Mouse (Mus musculus): Measurements from ENCODE around the gene Golga2. TPM values are rescaled to one million over a fixed set of nuclear protein-coding genes. Genes with fewer than 3 reads are reported as not detected.
A peak's percentile ranks its signal among the peaks of the same experiment; 100 is the strongest.
"Not testable (repeated sequence)": the region's sequence is repeated elsewhere in the genome, so short reads cannot be mapped to it uniquely, and the experiment has no call there.

Gene Golga2
- polyA plus RNA-seq, 1 experiment = 36.3 TPM

- Histone ChIP-seq H3K79me3 (ENCODE audit: low read depth) (peaks cover 45% of the 10 kb centered on the region), H3K36me3 (ENCODE audit: control insufficient read depth, insufficient read depth) (peaks cover 28% of the 10 kb centered on the region), H3ac (ENCODE audit: control insufficient read depth, insufficient read length, low read depth) (no peak overlapping the region), H3K27me3 (ENCODE audit: control insufficient read depth, insufficient read depth, insufficient read length) (no peaks in the 10 kb centered on the region), H3K79me2 (ENCODE audit: control insufficient read depth, insufficient read depth) (peaks cover 71% of the 10 kb centered on the region), H3K4me3 (ENCODE audit: insufficient read depth, poor library complexity, severe bottlenecking) (peak overlapping the region; percentile 91)
- peak; percentile 9 for TF ChIP-seq CTCF (IDR thresholded peaks at IDR 0.05; ENCODE audit: control insufficient read depth, insufficient read depth, insufficient read length)
- TF ChIP-seq MYOG (IDR thresholded peaks at IDR 0.05; ENCODE audit: control insufficient read depth, extremely low read depth, insufficient read length) = no peak
Observed at GRCm38 (mm10) chr2:32289578-32289977, 2.4 kb downstream of the Golga2 start.

- TF ChIP-seq MAX (IDR thresholded peaks at IDR 0.05) = no peak
- no peak for TF ChIP-seq CEBPB (IDR thresholded peaks at IDR 0.05; ENCODE audit: low read depth)
- TF ChIP-seq CTCF (IDR thresholded peaks at IDR 0.05; ENCODE audit: control insufficient read depth, insufficient read depth, insufficient read length) = no peak
- no peak for TF ChIP-seq MYOG (IDR thresholded peaks at IDR 0.05; ENCODE audit: control insufficient read depth, extremely low read depth, insufficient read length)
- no peak for TF ChIP-seq USF1 (IDR thresholded peaks at IDR 0.05; ENCODE audit: low read depth)
- no peak for TF ChIP-seq FOSL1 (IDR thresholded peaks at IDR 0.05; ENCODE audit: insufficient read depth, low read length, poor library complexity, severe bottlenecking)
- no peak for TF ChIP-seq MYOD1 (IDR thresholded peaks at IDR 0.05; ENCODE audit: control insufficient read depth, insufficient read length, low read depth)
- H3K36me3 ChIP-seq (ENCODE audit: control insufficient read depth, insufficient read depth) = peaks cover 30% of the 10 kb centered on the region
Observed at GRCm38 (mm10) chr2:32294348-32294747, 7.2 kb downstream of the Golga2 start.

DNA sequence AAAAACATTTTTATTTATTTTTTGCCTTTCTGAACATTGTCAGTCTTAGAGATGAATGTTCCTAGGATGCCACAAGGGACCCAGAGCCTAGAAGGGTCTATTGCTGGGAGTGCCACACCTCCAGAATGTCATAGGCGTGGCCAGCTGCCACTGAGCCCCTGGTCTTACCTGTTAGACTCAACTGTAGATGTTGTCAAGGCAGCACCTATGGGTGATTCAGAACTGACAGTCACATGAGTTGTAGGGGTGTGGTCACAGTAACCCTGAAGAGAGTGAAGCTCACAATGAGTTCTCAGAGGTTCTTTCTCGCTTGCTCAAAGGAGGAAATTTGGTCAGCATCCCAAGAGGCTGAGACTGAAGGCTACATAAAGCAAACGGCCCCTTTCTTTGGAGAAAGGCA, 8.1 kb downstream of the Golga2 start:
- H3K79me3 ChIP-seq (ENCODE audit: low read depth) = peaks cover 9% of the 10 kb centered on the region
- H3K36me3 ChIP-seq (ENCODE audit: control insufficient read depth, insufficient read depth) = peaks cover 36% of the 10 kb centered on the region
- no peaks in the 10 kb centered on the region for H3K27me3 ChIP-seq (ENCODE audit: control insufficient read depth, insufficient read depth, insufficient read length)
- peaks cover 17% of the 10 kb centered on the region for H3K79me2 ChIP-seq (ENCODE audit: control insufficient read depth, insufficient read depth)
- no peak overlapping the region for H3K4me3 ChIP-seq (ENCODE audit: insufficient read depth, poor library complexity, severe bottlenecking)
- H3ac ChIP-seq (ENCODE audit: control insufficient read depth, insufficient read length, low read depth) = no peak overlapping the region
- TF ChIP-seq MAX (IDR thresholded peaks at IDR 0.05) (no peak), FOSL1 (IDR thresholded peaks at IDR 0.05; ENCODE audit: insufficient read depth, low read length, poor library complexity, severe bottlenecking) (no peak), MYOD1 (IDR thresholded peaks at IDR 0.05; ENCODE audit: control insufficient read depth, insufficient read length, low read depth) (no peak), CTCF (IDR thresholded peaks at IDR 0.05; ENCODE audit: control insufficient read depth, insufficient read depth, insufficient read length) (no peak), MYOG (IDR thresholded peaks at IDR 0.05; ENCODE audit: control insufficient read depth, extremely low read depth, insufficient read length) (no peak), USF1 (IDR thresholded peaks at IDR 0.05; ENCODE audit: low read depth) (no peak), CEBPB (IDR thresholded peaks at IDR 0.05; ENCODE audit: low read depth) (no peak)

More at GRCm38 (mm10) chr2:32294348-32294747, 7.2 kb downstream of the Golga2 start:
- Histone ChIP-seq H3K79me2 (ENCODE audit: control insufficient read depth, insufficient read depth) (peaks cover 27% of the 10 kb centered on the region), H3K27me3 (ENCODE audit: control insufficient read depth, insufficient read depth, insufficient read length) (no peaks in the 10 kb centered on the region), H3K79me3 (ENCODE audit: low read depth) (peaks cover 15% of the 10 kb centered on the region), H3K4me3 (ENCODE audit: insufficient read depth, poor library complexity, severe bottlenecking) (no peak overlapping the region), H3ac (ENCODE audit: control insufficient read depth, insufficient read length, low read depth) (no peak overlapping the region)

- H3K27me3 ChIP-seq (ENCODE audit: control insufficient read depth, insufficient read depth, insufficient read length); H3ac ChIP-seq (ENCODE audit: control insufficient read depth, insufficient read length, low read depth); H3K4me3 ChIP-seq (ENCODE audit: insufficient read depth, poor library complexity, severe bottlenecking); H3K79me3 ChIP-seq (ENCODE audit: low read depth): not testable (repeated sequence)
- Histone ChIP-seq H3K36me3 (ENCODE audit: control insufficient read depth, insufficient read depth) (peaks cover 36% of the 10 kb centered on the region), H3K79me2 (ENCODE audit: control insufficient read depth, insufficient read depth) (peaks cover 12% of the 10 kb centered on the region)
Observed at GRCm38 (mm10) chr2:32295842-32296241, 8.7 kb downstream of the Golga2 start.

- Histone ChIP-seq H3K27me3 (ENCODE audit: control insufficient read depth, insufficient read depth, insufficient read length) (no peaks in the 10 kb centered on the region), H3ac (ENCODE audit: control insufficient read depth, insufficient read length, low read depth) (no peak overlapping the region), H3K4me3 (ENCODE audit: insufficient read depth, poor library complexity, severe bottlenecking) (no peak overlapping the region), H3K79me3 (ENCODE audit: low read depth) (no peaks in the 10 kb centered on the region), H3K79me2 (ENCODE audit: control insufficient read depth, insufficient read depth) (peaks cover 2% of the 10 kb centered on the region), H3K36me3 (ENCODE audit: control insufficient read depth, insufficient read depth) (peaks cover 54% of the 10 kb centered on the region)
- no peak for TF ChIP-seq USF1 (IDR thresholded peaks at IDR 0.05; ENCODE audit: low read depth)
- TF ChIP-seq MAX (IDR thresholded peaks at IDR 0.05) = no peak
- no peak for TF ChIP-seq FOSL1 (IDR thresholded peaks at IDR 0.05; ENCODE audit: insufficient read depth, low read length, poor library complexity, severe bottlenecking)
- TF ChIP-seq MYOG (IDR thresholded peaks at IDR 0.05; ENCODE audit: control insufficient read depth, extremely low read depth, insufficient read length) = no peak
- TF ChIP-seq CEBPB (IDR thresholded peaks at IDR 0.05; ENCODE audit: low read depth) = no peak
- TF ChIP-seq MYOD1 (IDR thresholded peaks at IDR 0.05; ENCODE audit: control insufficient read depth, insufficient read length, low read depth) = no peak
- TF ChIP-seq CTCF (IDR thresholded peaks at IDR 0.05; ENCODE audit: control insufficient read depth, insufficient read depth, insufficient read length) = no peak
Observed at GRCm38 (mm10) chr2:32299469-32299868, 12.3 kb downstream of the Golga2 start.

GRCm38 (mm10) chr2:32302952-32303351, 15.8 kb downstream of the Golga2 start:
- Histone ChIP-seq H3K36me3 (ENCODE audit: control insufficient read depth, insufficient read depth) (peaks cover 69% of the 10 kb centered on the region), H3K27me3 (ENCODE audit: control insufficient read depth, insufficient read depth, insufficient read length) (no peaks in the 10 kb centered on the region), H3K79me2 (ENCODE audit: control insufficient read depth, insufficient read depth) (no peaks in the 10 kb centered on the region), H3K79me3 (ENCODE audit: low read depth) (no peaks in the 10 kb centered on the region), H3ac (ENCODE audit: control insufficient read depth, insufficient read length, low read depth) (no peak overlapping the region), H3K4me3 (ENCODE audit: insufficient read depth, poor library complexity, severe bottlenecking) (no peak overlapping the region)
- TF ChIP-seq USF1 (IDR thresholded peaks at IDR 0.05; ENCODE audit: low read depth) = no peak
- no peak for TF ChIP-seq MYOG (IDR thresholded peaks at IDR 0.05; ENCODE audit: control insufficient read depth, extremely low read depth, insufficient read length)
- no peak for TF ChIP-seq CTCF (IDR thresholded peaks at IDR 0.05; ENCODE audit: control insufficient read depth, insufficient read depth, insufficient read length)
- no peak for TF ChIP-seq MAX (IDR thresholded peaks at IDR 0.05)
- TF ChIP-seq FOSL1 (IDR thresholded peaks at IDR 0.05; ENCODE audit: insufficient read depth, low read length, poor library complexity, severe bottlenecking) = no peak
- TF ChIP-seq CEBPB (IDR thresholded peaks at IDR 0.05; ENCODE audit: low read depth) = no peak
- no peak for TF ChIP-seq MYOD1 (IDR thresholded peaks at IDR 0.05; ENCODE audit: control insufficient read depth, insufficient read length, low read depth)

Measured in C2C12 (cell line).